Mouse (Mus musculus) intestine, postnatal 0 days (tissue): Measurements from ENCODE around the gene Tec. TPM values are rescaled to one million over a fixed set of nuclear protein-coding genes. Genes with fewer than 3 reads are reported as not detected.

Experiments used
- ATAC-seq: fragments of 200-750 bp; cut with Nextera tagmentation; 2 replicates; pipeline ENCODE4 v1.8.0; 2017; ENCODE audit warnings: mild to moderate bottlenecking, moderate TSS enrichment, moderate library complexity
- H3K27ac ChIP-seq: fragments of 300-500 bp; sonication (generic); 2 replicates; pipeline ENCODE4 v1.5.1; 2014; ENCODE audit warnings: mild to moderate bottlenecking, low read depth, low read length, moderate library complexity
- H3K27me3 ChIP-seq: fragments of 300-500 bp; sonication (generic); replicated peaks from 2 replicates; pipeline ENCODE4 v1.6.1; 2014; ENCODE audit warnings: low read length, mixed read lengths; ENCODE audit not compliant: control insufficient read depth, insufficient read depth
- H3K36me3 ChIP-seq: fragments of 300-500 bp; sonication (generic); 2 replicates; pipeline ENCODE4 v1.6.1; 2014; ENCODE audit warnings: mild to moderate bottlenecking, moderate library complexity; ENCODE audit not compliant: control insufficient read depth, insufficient read depth
- H3K4me1 ChIP-seq: fragments of 300-500 bp; sonication (generic); replicated peaks from 2 replicates; pipeline ENCODE4 v1.6.1; 2014; ENCODE audit warnings: antibody characterized with exemption, low read length, mixed read lengths; ENCODE audit not compliant: control insufficient read depth, insufficient read depth
- H3K4me2 ChIP-seq: fragments of 300-500 bp; sonication (generic); replicated peaks from 2 replicates; pipeline ENCODE4 v1.6.1; 2014; ENCODE audit warnings: low read depth, mild to moderate bottlenecking, moderate library complexity
- H3K4me3 ChIP-seq: fragments of 300-500 bp; sonication (generic); 2 replicates; pipeline ENCODE4 v1.5.1; 2014; ENCODE audit warnings: low read depth, low read length
- H3K9ac ChIP-seq: fragments of 300-500 bp; sonication (generic); 2 replicates; pipeline ENCODE4 v1.6.1; 2014; ENCODE audit warnings: mild to moderate bottlenecking, low read depth, low read length
- H3K9me3 ChIP-seq: fragments of 300-500 bp; sonication (generic); 2 replicates; pipeline ENCODE4 v1.6.1; 2016; ENCODE audit warnings: mixed run types; ENCODE audit not compliant: control insufficient read depth
- CTCF ChIP-seq: sonication (generic); IDR thresholded peaks from 2 replicates; pipeline ENCODE4 v1.5.1; 2016; ENCODE audit warnings: low read depth, mild to moderate bottlenecking, control low read depth, antibody characterized with exemption, moderate library complexity
- WGBS: fragments of 180-500 bp; shearing (Covaris S2); extraction: QIAGEN DNeasy Blood & Tissue Kit; methylation state at CpG from one replicate; pipeline ENCODE4 v1.1.7; 2014; 5-methylcytosine and 5-hydroxymethylcytosine counted together
- polyA plus RNA-seq: library from polyadenylated mRNA; unstranded; fragments of >200 nt; fragmentation: Nextera tagmentation; extraction: Ambion mirVana; gene quantifications from 2 replicates; pipeline ENCODE4 v1.2.1, GENCODE M21; 2015

Tec gene
- polyA plus RNA-seq: 12.4 and 14.7 TPM in 2 replicates

DNA sequence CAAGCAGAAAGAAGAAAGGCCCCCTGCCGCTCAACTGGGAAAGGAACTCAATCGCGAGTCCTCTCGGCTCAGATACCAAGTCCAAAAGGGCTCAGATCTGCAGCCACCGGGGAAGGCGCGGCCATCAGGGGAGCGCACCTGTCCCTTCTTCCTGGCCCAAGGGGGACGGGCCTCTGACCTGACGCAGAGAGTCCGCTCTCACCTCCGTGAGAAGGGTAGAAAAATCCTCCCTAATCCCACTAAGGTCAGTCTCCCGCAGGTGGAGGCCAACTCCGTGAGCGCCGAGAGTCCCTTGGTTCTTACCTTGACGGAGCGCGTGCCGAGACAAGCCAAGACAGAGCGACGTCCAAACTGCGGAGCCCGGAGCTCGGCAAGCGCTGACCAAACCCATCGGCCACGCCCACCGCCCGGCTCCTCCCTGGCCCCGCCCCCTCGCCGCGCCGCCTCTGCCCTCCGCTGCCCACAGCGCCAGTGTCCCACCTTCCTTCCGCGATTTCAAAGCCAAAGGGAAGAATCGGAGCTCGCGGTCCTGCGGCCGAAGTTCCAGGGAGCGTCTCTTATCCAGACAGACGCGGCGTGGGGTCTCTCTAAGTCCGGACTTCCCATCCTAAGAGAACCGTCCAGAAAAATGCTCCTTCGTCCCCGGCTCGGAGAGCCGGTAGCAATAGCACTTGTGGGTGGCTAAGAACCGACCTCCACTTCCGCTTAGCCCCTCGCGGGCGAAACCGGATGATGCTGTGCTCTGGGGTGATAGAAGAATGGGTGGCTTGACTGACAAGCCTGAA lies at the start of gene Tec:
Gene Tec (minus strand): TSS at position 393 of the 785 bp plus-strand sequence.
- H3K27ac ChIP-seq: peak within 1 kb of the TSS; percentile 83
- H3K9ac ChIP-seq: peak within 1 kb of the TSS; percentile 62
- peak; percentile 91 for ATAC-seq
- no peaks in the 10 kb centered on the region for H3K27me3 ChIP-seq
- peak; percentile 42 for TF ChIP-seq CTCF
- H3K4me1 ChIP-seq: no peaks in the 10 kb centered on the region; the same call in 1 of the 2 replicates
- 0 out of 2 replicates have a peak, but pooled peaks cover 4% of the 10 kb centered on the region for H3K9me3 ChIP-seq
- H3K4me3 ChIP-seq: peak within 1 kb of the TSS; percentile 56
- 0 out of 2 replicates have a peak, but pooled peaks cover 4% of the 10 kb centered on the region for H3K36me3 ChIP-seq
- under 1% methylated on average over 60 of the region's 60 CpGs for WGBS
- peak within 1 kb of the TSS; percentile 84 for H3K4me2 ChIP-seq

DNA sequence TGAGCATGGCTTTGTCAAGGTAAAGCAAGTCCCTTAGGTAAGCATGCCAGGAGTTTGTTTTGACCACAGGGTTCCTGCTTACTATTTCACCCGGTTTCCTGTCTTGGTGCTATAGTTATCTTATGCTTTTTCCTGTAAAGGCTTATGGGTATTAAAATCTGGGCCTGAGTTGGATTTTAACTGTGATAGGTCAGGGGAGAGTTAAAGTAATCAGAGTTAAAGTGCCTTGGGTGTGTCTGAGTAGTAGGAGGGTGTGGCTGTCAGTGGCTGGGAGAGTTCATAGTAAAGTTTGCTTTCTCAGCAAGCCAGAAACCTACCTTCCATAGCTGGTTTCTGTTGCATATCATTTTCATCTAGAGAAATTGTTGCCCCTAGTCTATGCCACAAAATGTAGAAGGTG lies 48.6 kb upstream of the Tec start:
- no peaks in the 10 kb centered on the region for H3K9me3 ChIP-seq
- no peak overlapping the region for H3K9ac ChIP-seq
- no peaks in the 10 kb centered on the region for H3K27me3 ChIP-seq
- TF ChIP-seq CTCF: no peak
- no peak overlapping the region for H3K27ac ChIP-seq
- 15% methylated on average over 1 of the region's 1 CpGs for WGBS
- ATAC-seq: no peak
- no peak overlapping the region for H3K4me3 ChIP-seq
- peak overlapping the region; percentile 94; the same call in 1 of the 2 replicates for H3K4me2 ChIP-seq
- H3K4me1 ChIP-seq: peaks cover 9% of the 10 kb centered on the region; the same call in 1 of the 2 replicates
- no peaks in the 10 kb centered on the region for H3K36me3 ChIP-seq

DNA sequence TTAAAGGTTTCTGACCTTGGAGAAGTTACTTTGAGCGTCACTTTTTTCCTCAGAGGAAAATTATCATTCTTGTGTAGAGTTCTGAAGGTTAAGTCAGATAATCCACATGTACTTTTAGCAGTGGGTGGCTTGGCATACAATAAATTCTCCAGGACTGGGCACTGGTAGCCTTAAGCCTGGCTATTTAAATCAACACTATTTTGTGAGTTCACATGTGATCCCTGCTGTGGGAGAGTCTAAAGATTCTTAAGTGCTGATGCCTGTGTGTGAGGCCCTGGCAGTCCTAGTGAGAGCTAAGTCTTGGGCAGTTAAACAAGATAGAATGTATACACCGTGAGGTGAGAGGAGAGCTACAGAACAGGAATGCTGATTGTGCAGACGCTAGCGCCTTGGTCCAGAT lies 47.8 kb upstream of the Tec start:
- no peak overlapping the region for H3K9ac ChIP-seq
- H3K9me3 ChIP-seq: no peaks in the 10 kb centered on the region
- H3K27ac ChIP-seq: no peak overlapping the region
- no peaks in the 10 kb centered on the region for H3K36me3 ChIP-seq
- ATAC-seq: no peak
- no peaks in the 10 kb centered on the region for H3K27me3 ChIP-seq
- peaks cover 9% of the 10 kb centered on the region; the same call in 1 of the 2 replicates for H3K4me1 ChIP-seq
- H3K4me2 ChIP-seq: peak overlapping the region; percentile 94
- H3K4me3 ChIP-seq: peak overlapping the region; percentile 98
- WGBS: 19% methylated on average over 4 of the region's 4 CpGs
- no peak for TF ChIP-seq CTCF

DNA sequence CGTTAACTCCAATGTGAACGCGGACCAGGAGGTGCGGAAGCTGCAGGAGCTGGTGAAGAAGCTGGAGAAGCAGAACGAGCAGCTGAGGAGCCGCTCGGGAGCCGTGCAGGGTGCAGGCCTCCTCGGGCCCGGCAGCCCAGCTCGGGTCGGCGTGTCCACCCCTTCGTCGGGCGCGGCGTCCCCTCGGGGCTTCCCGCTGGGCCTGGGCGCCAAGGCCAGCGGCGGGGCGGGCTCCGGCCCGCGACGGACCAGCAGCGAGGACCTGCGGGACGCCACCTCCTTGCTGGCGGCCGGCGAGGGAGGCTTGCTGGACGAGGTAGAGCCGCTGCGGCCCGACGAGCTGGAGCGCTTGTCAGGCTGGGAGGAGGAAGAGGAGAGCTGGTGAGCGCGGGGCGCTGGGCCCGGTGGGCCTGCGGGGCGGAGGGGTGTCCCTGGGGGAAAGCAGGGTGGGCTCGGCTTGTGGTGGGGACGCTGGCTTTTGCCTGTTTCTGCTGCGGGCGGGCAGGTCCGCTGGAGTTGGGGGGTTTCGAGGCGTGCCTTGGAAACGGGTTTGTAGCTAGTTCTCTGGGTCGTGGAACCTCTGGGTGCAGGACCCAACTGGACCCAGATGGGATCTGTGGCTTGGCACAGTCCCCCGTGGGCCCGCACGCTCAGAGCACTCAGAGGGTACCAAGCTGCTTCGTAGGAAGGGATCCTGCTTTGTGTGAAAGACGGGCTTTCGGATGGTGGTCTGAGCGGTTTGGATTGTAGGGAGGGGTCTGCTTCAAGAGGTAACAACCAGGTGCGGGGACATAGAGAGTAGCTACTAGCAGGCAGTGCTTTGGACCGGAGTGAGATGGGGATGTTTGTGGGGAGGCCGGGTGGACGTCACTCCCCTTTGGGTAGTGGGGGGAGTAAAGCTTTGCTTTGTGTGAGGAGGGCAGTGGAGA lies 46.6 kb upstream of the Tec start:
- Histone ChIP-seq H3K4me3 (peak overlapping the region; percentile 98), H3K27me3 (no peaks in the 10 kb centered on the region), H3K9me3 (no peaks in the 10 kb centered on the region), H3K36me3 (no peaks in the 10 kb centered on the region), H3K4me1 (peaks cover 9% of the 10 kb centered on the region; the same call in 1 of the 2 replicates), H3K4me2 (peak overlapping the region; percentile 94), H3K27ac (peak overlapping the region; percentile 98), H3K9ac (peak overlapping the region; percentile 88)
- TF ChIP-seq CTCF: no peak
- ATAC-seq: peak; percentile 30
- WGBS: under 1% methylated on average over 54 of the region's 66 CpGs

DNA sequence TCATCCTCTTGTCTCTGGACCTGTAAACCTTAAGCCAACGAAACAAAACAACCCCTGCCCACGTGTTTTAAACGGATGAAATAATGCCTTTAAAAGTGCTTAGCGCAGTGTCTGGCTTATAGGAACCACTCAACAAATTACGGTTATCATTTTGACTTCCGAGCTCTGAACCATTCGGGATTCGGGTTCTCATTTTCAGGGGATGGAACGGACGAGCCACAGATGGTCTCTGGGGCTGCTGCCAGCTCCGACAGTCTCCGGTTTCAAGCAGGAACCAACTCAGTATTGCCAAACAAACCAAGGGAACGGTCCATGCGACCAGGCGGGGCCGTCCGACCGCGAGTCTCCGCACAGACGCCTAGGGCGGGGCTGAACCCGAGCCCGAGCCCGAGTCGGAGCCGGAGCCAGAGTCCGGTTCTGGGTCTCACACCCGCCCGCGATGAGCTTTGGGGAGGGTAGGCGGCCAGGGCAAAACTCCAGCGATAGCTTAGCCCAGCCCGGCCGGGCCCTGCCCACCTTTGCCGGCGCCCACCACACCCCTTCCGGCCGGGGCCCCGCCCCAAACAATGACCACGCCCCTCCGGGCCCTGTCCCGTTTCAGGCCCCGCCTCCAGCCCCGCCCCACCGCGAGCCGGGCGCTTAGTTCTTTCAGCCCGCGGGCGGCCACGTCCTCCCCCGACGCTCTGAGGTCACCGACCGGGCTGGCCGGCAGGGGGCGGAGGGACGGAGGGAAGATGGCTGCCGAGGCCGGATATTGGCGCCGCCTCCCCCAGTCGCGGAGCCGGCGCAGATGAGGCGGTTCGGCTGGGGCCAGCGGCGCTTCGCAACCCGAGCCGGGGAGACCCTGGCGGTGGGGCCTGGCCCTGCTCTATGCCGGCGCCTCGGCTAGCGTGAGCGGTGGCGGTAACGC lies 45.6 kb upstream of the Tec start, which contains the start of gene Slain2:
Gene Slain2 (plus strand): TSS at position 657 of the 910 bp plus-strand sequence.
- TF ChIP-seq CTCF: peak; percentile 88
- peaks cover 9% of the 10 kb centered on the region; the same call in 1 of the 2 replicates for H3K4me1 ChIP-seq
- H3K27ac ChIP-seq: peak within 1 kb of the TSS; percentile 98
- H3K36me3 ChIP-seq: no peaks in the 10 kb centered on the region
- peak within 1 kb of the TSS; percentile 88 for H3K9ac ChIP-seq
- peak within 1 kb of the TSS; percentile 94 for H3K4me2 ChIP-seq
- peak within 1 kb of the TSS; percentile 98 for H3K4me3 ChIP-seq
- no peaks in the 10 kb centered on the region for H3K9me3 ChIP-seq
- WGBS: under 1% methylated on average over 79 of the region's 83 CpGs
- no peaks in the 10 kb centered on the region for H3K27me3 ChIP-seq
- ATAC-seq: peak; percentile 95
